Mouse (Mus musculus) myocyte (in vitro differentiated cells): Measurements from ENCODE around the gene Kank1. TPM values are rescaled to one million over a fixed set of nuclear protein-coding genes. Genes with fewer than 3 reads are reported as not detected.

Experiments
- H3K27me3 ChIP-seq: one replicate; pipeline ENCODE4 v1.6.1; 2011; ENCODE audit not compliant: control insufficient read depth, insufficient read depth, insufficient read length
- H3K36me3 ChIP-seq: one replicate; pipeline ENCODE4 v1.6.1; 2011; ENCODE audit not compliant: control insufficient read depth, insufficient read depth
- H3K4me2 ChIP-seq: one replicate; pipeline ENCODE4 v1.6.1; 2011; ENCODE audit warnings: low read depth, control low read depth
- H3K4me3 ChIP-seq: one replicate; pipeline ENCODE4 v1.5.1; 2011; ENCODE audit warnings: mild to moderate bottlenecking, control low read depth, moderate library complexity
- H3K79me2 ChIP-seq: one replicate; pipeline ENCODE4 v1.6.1; 2011; ENCODE audit not compliant: control insufficient read depth, insufficient read depth
- H3ac ChIP-seq: one replicate; pipeline ENCODE4 v1.6.1; 2011; ENCODE audit not compliant: control insufficient read depth, insufficient read length
- CEBPB ChIP-seq: IDR thresholded peaks from 2 replicates; pipeline ENCODE4 v1.6.1; 2011; ENCODE audit warnings: mild to moderate bottlenecking, moderate library complexity; ENCODE audit not compliant: poor library complexity, insufficient read depth, severe bottlenecking
- E2F4 ChIP-seq: IDR thresholded peaks from one replicate; pipeline ENCODE4 v1.6.1; 2011; ENCODE audit warnings: mild to moderate bottlenecking, control low read depth, moderate library complexity; ENCODE audit not compliant: insufficient read depth
- MAX ChIP-seq: IDR thresholded peaks from one replicate; pipeline ENCODE4 v1.6.1; 2011; ENCODE audit warnings: low read depth, mild to moderate bottlenecking, control low read depth
- MYOD1 ChIP-seq, 3 experiments: IDR thresholded peaks; one replicate each; pipeline ENCODE4 v1.6.1; 2011; ENCODE audit warnings: control low read depth in 2 of 3, low read depth in 2 of 3, mild to moderate bottlenecking in 2 of 3, moderate library complexity in 1 of 3; ENCODE audit not compliant: insufficient read length in 2 of 3, control insufficient read depth in 1 of 3
- MYOG ChIP-seq, 3 experiments: IDR thresholded peaks; one replicate each; pipeline ENCODE4 v1.6.1; 2011; ENCODE audit warnings: control low read depth in 2 of 3, low read depth in 2 of 3, mild to moderate bottlenecking in 2 of 3; ENCODE audit not compliant: insufficient read length in 2 of 3, control insufficient read depth in 1 of 3, insufficient read depth in 1 of 3
- POLR2A ChIP-seq: IDR thresholded peaks from one replicate; pipeline ENCODE4 v1.6.1; 2011; ENCODE audit warnings: low read depth, mild to moderate bottlenecking, control low read depth, moderate library complexity; ENCODE audit not compliant: insufficient read length
- POLR2AphosphoS2 ChIP-seq: IDR thresholded peaks from one replicate; pipeline ENCODE4 v1.6.1; 2011; ENCODE audit warnings: low read depth, control low read depth; ENCODE audit not compliant: insufficient read length
- REST ChIP-seq: IDR thresholded peaks from one replicate; pipeline ENCODE4 v1.6.1; 2011; ENCODE audit warnings: mild to moderate bottlenecking, control low read depth, moderate library complexity; ENCODE audit not compliant: insufficient read depth, insufficient read length
- SRF ChIP-seq: IDR thresholded peaks from one replicate; pipeline ENCODE4 v1.6.1; 2011; ENCODE audit warnings: low read depth; ENCODE audit not compliant: control insufficient read depth, insufficient read length
- TCF12 ChIP-seq: IDR thresholded peaks from one replicate; pipeline ENCODE4 v1.6.1; 2011; ENCODE audit warnings: mild to moderate bottlenecking, control low read depth; ENCODE audit not compliant: poor library complexity, insufficient read depth, severe bottlenecking
- TCF3 ChIP-seq: IDR thresholded peaks from one replicate; pipeline ENCODE4 v1.6.1; 2011; ENCODE audit warnings: low read depth, control low read depth; ENCODE audit not compliant: insufficient read length
- USF1 ChIP-seq: IDR thresholded peaks from one replicate; pipeline ENCODE4 v1.6.1; 2011; ENCODE audit warnings: low read depth, mild to moderate bottlenecking, control low read depth, moderate library complexity
- polyA plus RNA-seq: library from polyadenylated mRNA; unstranded; fragments of >200 nt; fragmentation: generic; extraction: Trizol; gene quantifications from one replicate; pipeline ENCODE4 v1.2.1, GENCODE M21; 2012; ENCODE audit warnings: missing spikeins

Kank1 gene
- polyA plus RNA-seq, 1 experiment = 4.3 TPM

- Histone ChIP-seq H3ac (no peak overlapping the region), H3K27me3 (peaks cover 6% of the 10 kb centered on the region), H3K4me2 (no peak overlapping the region), H3K36me3 (no peaks in the 10 kb centered on the region), H3K4me3 (no peak overlapping the region), H3K79me2 (no peaks in the 10 kb centered on the region)
- TF ChIP-seq SRF (no peak), TCF3 (no peak), E2F4 (no peak), TCF12 (no peak), REST (no peak), MYOD1 (IDR thresholded peaks at IDR 0.05; ENCODE audit: control insufficient read depth in 1 of 3, insufficient read length in 2 of 3, low read depth in 2 of 3) (no peak), MAX (no peak), POLR2A (no peak), CEBPB (no peak)
These were observed 79.2 kb downstream of the Kank1 start for GRCm38 (mm10) chr19:25315993-25316392.

- TF ChIP-seq TCF3 (no peak), POLR2A (no peak), REST (no peak), TCF12 (no peak), SRF (no peak), MYOD1 (IDR thresholded peaks at IDR 0.05; ENCODE audit: control insufficient read depth in 1 of 3, insufficient read length in 2 of 3, low read depth in 2 of 3) (no peak), CEBPB (no peak), MYOG (IDR thresholded peaks at IDR 0.05; ENCODE audit: control insufficient read depth in 1 of 3, insufficient read depth in 1 of 3, insufficient read length in 2 of 3, low read depth in 2 of 3) (no peak), POLR2AphosphoS2 (no peak), USF1 (no peak), E2F4 (no peak), MAX (no peak)
- H3K4me3 ChIP-seq = no peak overlapping the region
- no peaks in the 10 kb centered on the region for H3K27me3 ChIP-seq
- H3K79me2 ChIP-seq = no peaks in the 10 kb centered on the region
- no peaks in the 10 kb centered on the region for H3K36me3 ChIP-seq
- no peak overlapping the region for H3K4me2 ChIP-seq
- H3ac ChIP-seq = no peak overlapping the region
These were observed 87.5 kb downstream of the Kank1 start for GRCm38 (mm10) chr19:25324265-25324664.

- Histone ChIP-seq H3ac (no peak overlapping the region), H3K4me2 (no peak overlapping the region), H3K27me3 (no peaks in the 10 kb centered on the region), H3K4me3 (no peak overlapping the region), H3K36me3 (no peaks in the 10 kb centered on the region), H3K79me2 (no peaks in the 10 kb centered on the region)
- TF ChIP-seq CEBPB (no peak), MYOD1 (IDR thresholded peaks at IDR 0.05; ENCODE audit: control insufficient read depth in 1 of 3, insufficient read length in 2 of 3, low read depth in 2 of 3) (no peak), MYOG (IDR thresholded peaks at IDR 0.05; ENCODE audit: control insufficient read depth in 1 of 3, insufficient read depth in 1 of 3, insufficient read length in 2 of 3, low read depth in 2 of 3) (no peak), POLR2AphosphoS2 (no peak), MAX (no peak), TCF3 (no peak), POLR2A (no peak)
These were observed 88.6 kb downstream of the Kank1 start for GRCm38 (mm10) chr19:25325113-25326001.

DNA sequence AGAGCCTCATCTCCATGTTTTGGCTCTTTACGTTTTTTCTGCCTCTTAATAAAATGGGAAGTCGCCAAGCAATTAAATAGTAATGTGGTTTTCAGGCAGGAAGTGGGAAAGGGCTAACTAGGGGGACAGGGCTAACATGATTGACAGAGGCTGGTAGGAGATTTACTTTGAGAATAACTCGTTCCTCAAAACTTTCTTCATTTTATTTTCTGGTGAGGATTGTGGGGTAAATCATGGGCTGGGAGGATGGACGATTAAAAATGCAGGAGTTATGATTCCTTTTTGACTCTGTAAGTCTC, 89.2 kb downstream of the Kank1 start:
- Histone ChIP-seq H3K27me3 (no peaks in the 10 kb centered on the region), H3ac (no peak overlapping the region), H3K36me3 (no peaks in the 10 kb centered on the region), H3K79me2 (no peaks in the 10 kb centered on the region), H3K4me3 (no peak overlapping the region), H3K4me2 (no peak overlapping the region)
- TF ChIP-seq MAX (no peak), TCF12 (no peak), MYOD1 (IDR thresholded peaks at IDR 0.05; ENCODE audit: control insufficient read depth in 1 of 3, insufficient read length in 2 of 3, low read depth in 2 of 3) (no peak), SRF (no peak), USF1 (no peak), CEBPB (no peak), MYOG (IDR thresholded peaks at IDR 0.05; ENCODE audit: control insufficient read depth in 1 of 3, insufficient read depth in 1 of 3, insufficient read length in 2 of 3, low read depth in 2 of 3) (no peak), POLR2A (no peak), TCF3 (no peak), E2F4 (no peak), POLR2AphosphoS2 (no peak), REST (no peak)

DNA sequence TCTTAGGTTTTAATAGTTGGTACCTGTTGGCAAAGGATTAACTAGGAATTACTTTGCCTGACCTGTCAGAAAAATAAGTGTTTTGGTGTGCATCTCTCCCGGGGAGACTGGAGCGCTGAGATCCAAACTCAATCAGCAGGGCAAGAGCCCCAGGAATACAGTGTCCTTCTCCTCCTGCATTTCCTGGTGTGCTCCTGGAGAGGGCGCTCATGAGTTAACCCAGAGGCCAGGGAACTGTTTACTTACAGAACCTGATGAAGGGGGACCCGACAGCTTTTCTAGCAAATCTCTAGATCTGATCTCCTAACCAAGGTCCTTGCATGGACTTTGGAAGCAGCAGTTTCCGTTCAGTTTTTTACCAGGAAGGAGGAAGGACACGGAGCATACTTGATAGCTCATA, 90.9 kb downstream of the Kank1 start:
- no peaks in the 10 kb centered on the region for H3K36me3 ChIP-seq
- TF ChIP-seq REST (no peak), TCF3 (no peak), MYOD1 (IDR thresholded peaks at IDR 0.05; ENCODE audit: control insufficient read depth in 1 of 3, insufficient read length in 2 of 3, low read depth in 2 of 3) (no peak), E2F4 (no peak), TCF12 (no peak), SRF (no peak), POLR2AphosphoS2 (no peak), USF1 (no peak), POLR2A (no peak), MYOG (IDR thresholded peaks at IDR 0.05; ENCODE audit: control insufficient read depth in 1 of 3, insufficient read depth in 1 of 3, insufficient read length in 2 of 3, low read depth in 2 of 3) (no peak), MAX (no peak), CEBPB (no peak)

More for the DNA sequence above, 90.9 kb downstream of the Kank1 start:
- H3K79me2 ChIP-seq = no peaks in the 10 kb centered on the region
- no peaks in the 10 kb centered on the region for H3K27me3 ChIP-seq
- no peak overlapping the region for H3ac ChIP-seq
- H3K4me3 ChIP-seq = no peak overlapping the region
- H3K4me2 ChIP-seq = no peak overlapping the region
